Mouse (Mus musculus): ENCODE data around the gene Nrarp.

The Nrarp gene

GRCm38 (mm10) chr2:25174866-25175689 lies 5.5 kb upstream of the Nrarp start:
- DNase-seq, result no peak

GRCm38 (mm10) chr2:25175690-25176078 lies 4.9 kb upstream of the Nrarp start:
- no peak for DNase-seq

- no peak for DNase-seq
Measured at GRCm38 (mm10) chr2:25176573-25176972, 4.0 kb upstream of the Nrarp start.

GRCm38 (mm10) chr2:25177076-25177475 lies 3.5 kb upstream of the Nrarp start:
- no peak for DNase-seq

GRCm38 (mm10) chr2:25177685-25178084 lies 2.9 kb upstream of the Nrarp start:
- DNase-seq, result no peak

GRCm38 (mm10) chr2:25178285-25178972 lies 2.1 kb upstream of the Nrarp start:
- DNase-seq, result no peak

- DNase-seq, result no peak
Measured at GRCm38 (mm10) chr2:25179566-25180217, 866 bp upstream of the Nrarp start.

- DNase-seq, result no peak
Measured at GRCm38 (mm10) chr2:25180973-25181890, 674 bp downstream of the Nrarp start.

GRCm38 (mm10) chr2:25181891-25182397 lies 1.4 kb downstream of the Nrarp start:
- DNase-seq, result no peak

GRCm38 (mm10) chr2:25182664-25183063 lies 2.1 kb downstream of the Nrarp start:
- DNase-seq, result no peak

GRCm38 (mm10) chr2:25183336-25183735 lies 2.8 kb downstream of the Nrarp start:
- no peak for DNase-seq

- no peak for DNase-seq
Measured at GRCm38 (mm10) chr2:25184496-25184895, 3.9 kb downstream of the Nrarp start.

GRCm38 (mm10) chr2:25185625-25186574 lies 5.3 kb downstream of the Nrarp start:
- no peak for DNase-seq

GRCm38 (mm10) chr2:25186575-25186930 lies 6.0 kb downstream of the Nrarp start:
- DNase-seq, result no peak

- DNase-seq, result no peak
Measured at GRCm38 (mm10) chr2:25187841-25188240, 7.3 kb downstream of the Nrarp start.

- peak; percentile 87 for DNase-seq
Measured at GRCm38 (mm10) chr2:25193330-25193770, 12.8 kb downstream of the Nrarp start.

- DNase-seq, result no peak
Measured at GRCm38 (mm10) chr2:25194006-25194405, 13.4 kb downstream of the Nrarp start.

GRCm38 (mm10) chr2:25194486-25195171 lies 14.1 kb downstream of the Nrarp start:
- no peak for DNase-seq

GRCm38 (mm10) chr2:25195211-25196156 lies 14.9 kb downstream of the Nrarp start:
- DNase-seq, result no peak
